Mouse (Mus musculus): ENCODE measurements around the gene Cyb5b.

The Cyb5b gene

DNA sequence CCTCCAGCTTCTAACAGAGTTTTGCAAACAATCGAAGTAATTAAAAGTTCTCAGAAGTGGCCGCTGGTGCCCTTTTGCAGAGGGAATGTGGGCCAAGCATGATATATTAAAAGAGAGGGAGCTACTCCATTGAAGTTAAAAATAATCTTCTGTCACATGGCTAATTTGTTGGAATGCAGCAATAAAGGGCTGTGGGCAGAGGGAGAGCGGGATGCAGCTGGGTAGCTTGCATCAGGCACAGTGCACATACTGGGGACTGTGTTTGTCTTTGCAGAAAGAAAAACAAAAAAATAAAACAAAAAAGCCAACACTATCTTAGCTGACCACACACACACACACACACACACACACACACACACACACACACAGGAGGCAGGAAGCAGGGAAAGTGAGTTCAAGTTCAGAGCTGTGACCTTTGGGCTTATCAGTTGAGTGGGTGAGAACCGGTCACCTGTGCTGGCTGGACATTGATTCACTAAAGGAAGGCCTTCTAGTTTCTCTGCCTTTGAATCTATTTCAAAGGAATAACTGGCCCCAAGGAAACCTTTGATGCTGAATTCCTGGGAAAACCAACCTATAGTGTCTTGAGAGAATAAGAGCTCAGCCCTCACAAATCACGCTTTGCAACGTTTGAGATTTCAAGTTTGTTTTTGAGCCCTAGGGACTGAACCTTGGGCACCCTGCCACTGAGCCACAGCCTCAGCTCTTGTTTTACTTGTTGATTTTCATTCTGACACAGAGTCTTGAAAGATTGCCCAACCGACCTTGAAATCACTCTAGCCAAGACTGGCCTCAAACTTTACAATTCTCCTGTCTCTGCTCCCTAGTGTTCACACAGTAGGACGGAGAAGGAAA is 21.0 kb upstream of the Cyb5b start:
- DNase-seq (ENCODE audit: extremely low read depth, low read depth, low spot score), result peak; percentile 91

DNA sequence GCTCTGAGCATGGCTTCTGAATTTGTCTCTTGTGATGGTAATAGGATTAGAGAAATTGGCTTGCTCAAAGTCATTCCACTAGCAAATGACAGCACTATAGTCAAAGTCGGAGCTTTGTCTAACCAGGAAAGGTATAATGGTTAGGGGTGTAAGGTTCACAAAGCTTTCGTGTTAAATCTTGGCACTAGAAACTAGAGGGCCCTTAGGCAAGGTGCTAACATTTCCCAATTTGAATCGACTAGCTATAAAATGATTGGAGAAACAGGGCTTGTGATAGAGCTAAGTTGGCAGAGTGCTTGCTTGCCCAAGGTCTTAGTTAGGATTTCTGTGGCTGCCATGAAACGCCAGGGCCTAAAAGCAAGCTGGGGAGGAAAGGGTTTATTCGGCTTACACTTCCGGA is 20.4 kb upstream of the Cyb5b start:
- DNase-seq (ENCODE audit: extremely low read depth, low read depth, low spot score), result peak; percentile 84

DNA sequence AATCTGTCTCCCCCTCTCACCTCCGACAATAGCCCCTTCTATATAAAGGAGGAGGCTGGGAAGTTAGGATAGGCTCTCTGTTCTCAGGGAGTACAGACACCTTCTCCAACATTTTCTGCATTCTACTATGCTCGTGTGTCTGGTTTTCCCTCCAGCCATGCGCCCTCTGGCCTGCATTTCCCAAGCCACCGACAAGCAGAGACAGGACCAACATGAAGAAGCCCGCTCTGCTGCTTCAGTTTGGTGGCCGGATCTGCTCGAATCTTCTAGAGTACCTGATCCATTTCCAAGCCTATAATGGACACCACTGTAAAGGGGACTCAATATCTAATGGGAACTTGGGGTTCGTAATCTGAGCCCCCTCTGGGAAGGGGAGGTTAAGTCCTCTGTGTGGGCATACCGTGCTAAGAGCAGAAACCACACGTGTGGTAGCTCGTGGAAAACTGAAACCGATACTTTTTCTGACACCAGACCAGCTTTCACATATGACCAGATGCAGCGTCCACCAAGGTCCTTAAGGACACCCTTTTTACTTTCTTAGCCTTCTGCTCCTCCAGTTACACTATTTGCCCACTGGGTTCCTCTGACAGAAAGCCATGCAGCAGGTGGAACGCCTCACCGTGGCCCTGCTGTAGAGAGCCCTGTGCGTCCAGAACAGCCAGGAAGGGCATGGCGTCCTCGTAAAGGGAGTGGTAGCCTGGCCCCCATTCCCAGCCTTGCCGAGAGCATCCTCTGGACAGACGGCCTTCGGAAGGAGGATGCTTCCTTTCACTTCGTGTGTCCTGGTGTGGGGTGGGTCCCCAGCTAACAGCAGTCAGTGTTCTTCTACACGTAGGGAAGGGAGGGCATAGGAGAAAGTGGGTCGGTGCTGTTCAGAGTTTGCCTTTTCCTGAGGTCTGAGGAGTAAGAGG is 17.6 kb upstream of the Cyb5b start:
- DNase-seq (ENCODE audit: extremely low read depth, low read depth, low spot score), result no peak

DNA sequence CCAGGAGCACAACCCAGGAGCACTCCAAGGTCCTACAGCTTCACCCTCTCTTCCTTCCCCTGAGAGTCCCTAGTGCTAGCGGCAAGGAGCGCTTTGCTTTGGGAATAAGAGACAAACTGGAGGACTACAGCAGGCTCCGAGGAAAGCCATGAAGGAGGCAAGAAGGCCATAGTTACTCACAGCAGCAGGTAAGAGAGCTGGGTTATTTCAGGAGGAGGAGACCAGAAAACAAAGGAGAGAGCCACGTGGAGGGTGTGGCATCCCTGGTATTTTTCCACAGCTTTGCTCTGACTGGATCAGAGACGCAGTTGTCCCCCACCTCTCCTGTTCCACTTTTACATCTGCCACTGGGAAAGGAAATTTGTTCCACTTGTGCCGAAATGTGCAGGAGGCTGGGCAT is 16.6 kb upstream of the Cyb5b start:
- DNase-seq (ENCODE audit: extremely low read depth, low read depth, low spot score), result no peak

DNA sequence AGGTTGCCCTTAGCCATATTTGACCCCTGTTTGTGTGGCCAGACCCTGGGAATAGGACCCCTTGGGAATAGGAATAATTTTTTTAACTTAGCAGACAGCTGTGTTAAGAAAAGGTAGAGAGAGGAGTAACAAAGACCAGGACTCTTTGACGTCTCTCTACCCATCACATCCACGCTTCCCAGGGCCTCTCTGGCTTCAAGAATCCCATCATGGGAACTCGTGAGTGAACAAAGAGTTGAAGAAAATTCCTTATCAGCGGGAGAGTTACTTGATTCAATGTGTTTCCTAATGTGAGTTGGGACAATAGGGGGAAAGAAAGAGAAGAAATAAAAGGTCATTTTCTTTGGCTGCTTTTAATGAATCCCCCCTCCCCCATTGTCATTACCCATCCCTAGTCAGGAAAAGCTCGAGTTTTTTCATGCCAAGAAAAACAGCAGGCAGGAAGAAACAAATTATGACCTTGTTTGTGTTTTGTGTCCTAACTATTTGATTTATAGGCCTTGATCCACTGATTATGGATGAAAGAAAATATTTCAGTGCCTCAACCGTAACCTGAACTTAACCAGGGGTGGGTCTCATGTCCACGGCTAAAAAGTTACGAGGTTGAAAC is 14.3 kb upstream of the Cyb5b start:
- no peak for DNase-seq (ENCODE audit: extremely low read depth, low read depth, low spot score)

DNA sequence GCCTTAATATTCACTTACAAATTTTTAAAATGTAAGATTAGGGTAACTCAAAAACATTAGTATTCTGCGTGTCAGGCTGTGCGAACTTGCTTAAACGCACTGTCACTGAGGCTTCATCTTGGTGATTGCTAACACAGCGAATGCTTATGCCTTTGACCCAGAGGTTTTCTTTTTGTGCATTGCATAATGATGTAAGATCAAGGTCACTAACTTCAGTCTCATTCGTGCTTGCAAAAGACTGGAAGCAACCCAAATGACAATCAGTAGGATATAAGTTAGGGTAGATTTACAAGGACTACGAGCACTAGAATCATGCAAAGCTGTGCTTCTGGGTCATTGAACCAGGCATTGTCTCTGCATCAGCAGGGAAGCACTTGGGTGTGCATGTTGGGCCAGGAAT is 12.8 kb upstream of the Cyb5b start:
- peak; percentile 86 for DNase-seq (ENCODE audit: extremely low read depth, low read depth, low spot score)

DNA sequence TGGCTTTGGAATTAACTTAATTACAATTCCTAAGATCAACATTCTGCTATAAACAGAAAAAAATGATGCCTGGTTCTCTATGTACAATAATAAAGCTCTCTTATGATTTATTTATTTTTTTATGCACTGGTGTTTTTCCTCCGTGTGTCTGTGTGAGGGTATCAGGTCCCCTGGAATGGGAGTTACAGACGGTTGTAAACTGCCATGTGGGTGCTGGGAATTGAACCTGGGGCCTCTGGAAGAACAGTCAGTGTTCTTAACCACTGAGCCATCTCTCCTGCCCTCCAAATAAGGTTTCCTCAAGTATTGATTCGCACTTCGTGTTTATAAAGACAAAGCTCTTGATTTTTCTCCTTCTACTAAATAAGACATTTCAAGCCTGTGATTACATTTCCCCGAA is 12.1 kb upstream of the Cyb5b start:
- DNase-seq (ENCODE audit: extremely low read depth, low read depth, low spot score), result no peak

DNA sequence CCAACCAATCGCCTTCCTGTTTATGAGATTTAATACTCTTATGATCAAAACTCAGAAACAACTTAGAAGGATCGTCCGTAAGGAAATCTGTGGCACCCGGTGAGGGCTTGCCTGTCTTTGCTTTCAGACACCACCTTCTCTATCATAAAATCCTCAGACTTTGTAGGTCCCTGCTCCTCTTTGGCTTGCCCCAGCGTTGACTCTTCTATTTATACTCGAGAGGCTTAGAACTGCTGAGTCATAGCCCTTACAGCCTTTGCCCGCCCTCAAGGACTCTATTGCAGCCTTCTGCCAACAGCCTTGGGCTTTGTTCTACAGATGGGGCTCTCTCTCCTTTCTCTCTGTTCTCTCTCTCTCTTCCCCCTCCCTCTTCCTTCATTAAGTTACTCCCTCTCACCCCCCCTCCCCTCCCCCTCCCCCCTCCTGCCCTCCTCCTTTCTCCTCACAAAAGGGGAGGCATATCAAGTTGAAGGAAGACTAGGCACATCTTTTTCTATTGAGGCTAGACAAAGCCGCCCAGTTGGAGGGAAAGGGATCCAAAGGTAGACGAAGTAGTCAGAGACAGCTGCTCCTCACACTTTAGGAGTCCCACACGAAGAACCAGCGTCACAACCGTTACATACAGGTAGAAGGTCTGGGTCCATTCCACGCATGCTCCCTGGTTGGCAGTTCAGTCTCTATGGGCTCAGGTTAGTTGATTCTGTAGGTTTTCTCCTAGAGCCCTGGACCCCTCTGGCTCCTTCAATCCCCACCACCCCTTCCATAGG is 10.6 kb upstream of the Cyb5b start:
- no peak for DNase-seq (ENCODE audit: extremely low read depth, low read depth, low spot score)

DNA sequence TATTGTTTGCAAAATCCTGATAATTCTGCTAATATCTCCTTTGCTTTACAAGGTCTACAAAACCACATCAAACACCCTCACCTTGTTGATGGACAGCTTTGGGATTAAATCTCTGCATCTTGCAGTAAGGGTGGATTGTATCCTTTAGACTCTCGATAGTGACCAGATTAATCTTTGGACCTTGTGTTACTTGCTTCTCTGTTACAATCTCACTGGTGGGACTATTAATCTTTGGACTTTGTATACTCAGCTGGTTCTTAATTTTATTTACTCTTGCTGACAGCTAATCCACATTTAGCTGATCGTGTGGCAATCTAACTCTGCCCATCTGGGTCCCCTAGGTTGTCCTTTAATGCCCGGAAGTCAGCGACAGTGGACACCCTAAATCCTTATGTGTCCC is 7.9 kb upstream of the Cyb5b start:
- no peak for DNase-seq (ENCODE audit: extremely low read depth, low read depth, low spot score)

DNA sequence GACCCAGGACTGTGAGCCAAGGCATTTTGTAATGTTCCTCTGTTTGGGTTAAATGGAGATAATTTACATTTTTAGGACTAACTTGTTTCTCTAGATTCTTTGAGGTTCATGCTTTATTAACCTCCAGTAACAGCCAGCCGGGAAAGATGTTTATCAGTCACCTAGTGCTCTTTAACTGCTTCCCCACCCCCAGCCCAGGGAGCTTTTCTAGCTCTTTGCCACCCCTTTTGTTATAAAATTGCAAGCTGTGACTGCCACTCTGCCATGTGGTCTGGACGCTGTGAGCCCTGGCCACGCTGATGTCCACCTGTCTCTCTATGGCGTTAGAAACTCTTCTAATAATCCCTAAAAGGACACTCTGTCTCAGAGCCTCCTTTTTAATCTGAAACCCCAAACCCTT is 6.9 kb upstream of the Cyb5b start:
- no peak for DNase-seq (ENCODE audit: extremely low read depth, low read depth, low spot score)

DNA sequence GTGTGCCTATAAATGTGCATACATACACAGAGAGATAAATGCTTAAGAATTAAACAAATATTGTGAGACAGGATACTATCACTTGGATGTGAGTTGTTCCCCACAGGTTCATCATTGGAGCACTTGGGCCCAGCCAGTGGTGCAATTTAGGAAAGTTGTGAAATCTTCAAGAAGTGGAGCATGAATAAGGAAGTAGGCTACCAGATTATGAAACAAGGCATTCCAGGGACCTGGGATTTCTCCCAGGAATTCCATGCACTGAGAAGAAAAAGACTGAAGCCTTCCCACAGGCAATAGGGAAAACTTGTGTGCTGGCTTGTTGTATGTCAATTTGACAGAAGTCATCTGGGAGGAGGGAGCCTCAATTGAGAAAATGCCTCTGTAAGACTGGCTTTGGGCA is 4.3 kb upstream of the Cyb5b start:
- DNase-seq (ENCODE audit: extremely low read depth, low read depth, low spot score), result peak; percentile 93

DNA sequence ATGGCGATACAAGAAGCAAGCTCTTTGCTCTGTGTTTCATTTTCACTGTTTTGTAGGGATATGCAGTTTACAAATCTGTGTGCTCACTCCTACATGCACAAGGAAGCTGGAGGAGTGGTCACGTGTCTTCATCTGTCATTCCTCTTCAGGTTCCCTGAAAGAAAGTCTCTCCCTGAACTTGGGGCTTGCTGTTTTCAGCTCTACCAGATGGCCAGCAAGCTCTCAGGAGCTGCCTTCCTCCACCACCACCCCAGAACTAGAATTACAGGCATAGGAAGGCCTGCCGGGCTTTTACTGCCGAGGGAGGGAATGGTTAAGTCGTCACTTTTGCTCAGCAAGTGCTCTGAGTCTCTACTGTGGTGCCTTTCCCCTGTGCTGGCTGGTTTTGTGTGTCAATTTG is 1.6 kb upstream of the Cyb5b start:
- DNase-seq (ENCODE audit: extremely low read depth, low read depth, low spot score), result no peak

DNA sequence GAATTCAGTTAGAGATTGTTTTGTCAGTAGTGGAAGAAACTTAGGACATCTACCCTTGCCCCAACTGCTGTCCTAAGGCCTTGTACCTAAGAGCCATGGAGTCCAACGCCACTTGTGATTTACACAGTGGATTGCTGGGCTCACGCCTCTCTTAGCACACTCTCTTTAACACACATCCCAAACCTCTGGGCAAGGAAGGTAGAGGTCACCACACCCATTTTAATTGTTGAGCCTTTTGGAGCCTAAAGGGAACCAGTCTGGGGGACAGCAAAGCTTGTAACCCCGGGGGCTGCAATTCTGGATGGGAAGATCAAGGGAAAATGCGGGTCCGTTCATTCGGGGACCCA is 410 bp upstream of the Cyb5b start:
- DNase-seq (ENCODE audit: extremely low read depth, low read depth, low spot score), result no peak

DNA sequence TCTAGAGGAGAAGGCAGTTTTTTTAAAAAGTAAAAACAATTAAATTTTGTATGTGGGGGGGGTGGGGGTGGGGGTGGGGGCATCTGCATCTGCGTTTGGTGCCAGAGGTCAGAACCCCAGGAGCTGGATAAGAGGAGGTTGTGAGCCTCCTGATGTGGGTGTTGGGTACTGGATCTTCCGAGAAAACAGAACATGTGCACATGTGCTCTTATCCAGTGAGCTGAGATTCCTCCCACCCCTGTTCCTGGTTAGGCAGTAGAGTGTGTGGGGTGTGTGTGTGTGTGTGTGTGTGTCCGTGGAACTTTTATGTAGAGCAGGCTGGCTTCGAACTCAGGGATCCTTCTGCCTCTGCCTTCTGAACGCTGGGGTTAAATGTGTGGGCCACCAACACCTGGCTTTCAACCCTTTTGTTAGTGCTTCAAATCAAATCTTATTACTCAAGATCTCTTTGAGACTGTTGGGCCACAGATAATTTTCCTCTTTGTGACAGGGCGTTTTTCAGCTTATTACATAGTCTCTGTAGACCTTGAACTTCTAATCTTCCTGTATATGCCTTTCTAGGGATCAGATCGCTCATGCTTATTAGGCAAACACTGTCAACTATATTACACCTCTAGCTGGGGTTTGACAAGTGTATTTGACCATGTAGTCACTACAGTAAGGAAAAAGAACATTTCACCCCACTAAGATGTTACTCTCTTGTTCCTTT is 926 bp downstream of the Cyb5b start:
- DNase-seq (ENCODE audit: extremely low read depth, low read depth, low spot score), result no peak

DNA sequence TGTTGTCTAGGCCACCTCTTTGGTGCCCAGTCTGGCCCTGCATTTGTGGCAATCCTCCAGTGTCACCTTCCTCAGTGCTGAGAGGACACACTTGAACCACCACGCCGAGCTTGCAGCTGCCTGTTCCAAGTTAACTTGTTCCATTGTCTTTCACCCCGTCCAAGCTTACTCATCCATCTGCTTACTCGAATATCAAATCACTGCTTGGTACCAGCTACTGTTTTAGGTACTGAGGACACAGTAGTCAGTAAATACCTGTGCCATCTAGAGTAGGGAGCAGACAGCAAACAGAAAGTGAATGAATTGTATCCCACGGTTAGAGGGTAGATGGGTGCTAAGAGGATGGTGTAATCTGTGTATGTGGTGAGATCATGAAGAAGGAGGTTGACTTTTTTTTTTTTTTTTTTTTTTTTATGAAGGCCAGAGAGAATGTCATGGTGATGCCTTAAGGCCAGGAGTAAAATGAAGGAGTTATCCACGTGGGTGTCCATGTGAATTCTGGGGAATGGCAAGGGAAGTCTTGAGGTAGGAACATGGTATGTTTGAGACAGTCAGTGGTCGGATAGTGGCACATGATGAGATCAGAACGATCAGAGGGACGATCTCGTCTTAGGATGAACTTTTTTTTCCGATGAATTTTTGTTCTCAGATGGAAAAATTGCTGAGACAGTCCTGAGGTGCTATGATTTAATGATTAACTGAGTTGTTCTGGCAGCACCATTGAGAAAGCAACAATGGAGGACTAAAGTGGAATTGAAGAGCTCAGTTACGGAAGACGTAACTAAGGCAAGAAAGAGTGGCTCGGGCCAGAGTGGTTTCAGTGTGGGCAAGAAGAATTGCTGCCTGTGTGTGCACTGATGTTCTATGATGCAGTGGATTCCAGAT is 3.1 kb downstream of the Cyb5b start:
- no peak for DNase-seq (ENCODE audit: extremely low read depth, low read depth, low spot score)

DNA sequence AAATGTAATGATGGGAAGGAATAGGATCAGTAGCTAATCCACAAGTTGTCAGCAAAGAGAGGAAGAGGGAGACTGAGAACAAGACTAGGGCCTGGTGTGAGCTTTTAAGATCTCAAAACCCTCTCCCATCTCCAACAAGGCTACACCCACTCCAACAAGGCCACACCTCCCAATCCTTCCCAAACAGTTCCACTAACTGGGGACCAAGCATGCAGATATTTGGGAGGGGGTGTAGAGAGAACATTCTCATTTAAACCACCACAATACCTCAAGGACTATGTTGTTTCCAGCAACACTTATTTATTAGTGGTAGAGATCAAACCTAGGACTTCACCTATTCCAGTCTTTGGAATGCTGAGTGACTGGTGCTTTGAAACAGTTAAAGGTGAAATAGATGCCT is 6.4 kb downstream of the Cyb5b start:
- DNase-seq (ENCODE audit: extremely low read depth, low read depth, low spot score), result no peak

DNA sequence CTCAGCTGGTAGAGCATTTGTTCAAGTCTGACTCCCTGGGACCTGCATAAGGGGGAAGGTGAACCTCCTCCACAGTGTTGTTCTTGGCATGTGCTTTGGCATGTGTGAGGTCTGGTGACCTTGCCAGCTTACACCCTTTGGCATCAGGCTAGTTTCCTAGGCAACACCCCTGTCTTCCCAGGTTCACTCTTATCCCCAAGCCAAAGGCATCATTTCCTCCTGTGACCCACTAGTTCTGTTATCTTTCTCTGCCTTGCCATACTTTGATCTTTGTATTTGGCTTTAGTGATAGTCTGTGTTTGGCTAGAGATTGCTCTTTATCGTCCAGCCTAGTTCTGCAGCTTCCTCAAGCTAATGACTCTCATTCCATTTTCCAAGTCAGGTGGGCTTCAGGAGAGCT is 7.4 kb downstream of the Cyb5b start:
- DNase-seq (ENCODE audit: extremely low read depth, low read depth, low spot score), result peak; percentile 76

DNA sequence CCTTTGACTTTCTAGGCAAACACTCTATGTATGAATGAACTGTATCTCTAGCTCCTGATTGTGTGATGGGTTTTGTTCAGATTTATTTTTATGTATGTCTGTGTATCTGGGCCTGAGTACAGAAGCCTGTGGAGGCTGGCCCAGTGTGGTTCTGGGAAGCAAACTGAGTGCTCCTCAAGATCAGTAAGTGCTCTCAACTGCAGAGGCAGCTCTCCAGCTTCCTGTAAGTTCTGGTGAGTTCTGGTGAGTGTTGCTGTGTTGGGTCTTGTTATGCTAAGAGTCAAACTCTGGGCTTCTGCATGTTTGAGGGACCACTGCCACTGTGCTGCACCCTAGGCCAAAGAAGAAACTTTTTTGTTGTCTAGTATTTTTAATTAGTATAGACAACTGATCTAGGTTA is 8.4 kb downstream of the Cyb5b start:
- no peak for DNase-seq (ENCODE audit: extremely low read depth, low read depth, low spot score)

DNA sequence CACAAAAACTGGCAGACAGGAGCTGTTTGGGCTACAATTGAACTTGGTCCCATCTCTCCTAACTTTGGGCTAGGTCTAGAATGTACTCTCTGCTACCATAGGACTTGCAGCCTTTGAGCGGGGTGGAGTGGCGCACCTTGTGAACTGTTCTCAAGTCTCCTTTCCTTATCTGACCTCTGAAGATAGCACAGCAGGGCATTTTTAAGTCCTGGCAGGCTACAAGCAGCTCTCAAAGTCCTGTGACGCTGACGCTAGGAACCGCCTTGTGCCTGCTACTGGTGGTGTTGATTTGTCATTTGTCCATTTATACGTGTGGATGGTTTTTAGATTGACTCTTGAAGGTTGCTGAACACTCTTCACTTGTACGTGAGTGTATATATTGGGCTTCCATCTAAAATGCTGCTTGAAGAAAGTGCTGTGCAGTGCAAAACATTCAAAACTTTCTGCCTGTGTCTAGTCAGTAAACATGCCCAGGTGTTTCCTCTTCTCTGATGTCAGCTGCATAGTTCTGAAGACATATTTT is 13.9 kb downstream of the Cyb5b start:
- no peak for DNase-seq (ENCODE audit: extremely low read depth, low read depth, low spot score)

Data from fat pad, adult 2 months (tissue).